Mouse (Mus musculus): ENCODE data around the gene Gria1. TPM values are rescaled to one million over a fixed set of nuclear protein-coding genes. Genes with fewer than 3 reads are reported as not detected.

Gene Gria1
- polyA plus RNA-seq, 1 experiment from 2014 or later = 0.07 TPM

GRCm38 (mm10) chr11:57013464-57014190 is 2.4 kb downstream of the Gria1 start:
- H3K4me1 ChIP-seq = no peaks in the 10 kb centered on the region
- H3K4me2 ChIP-seq = no peak overlapping the region
- 53% methylated on average over 9 of the region's 9 CpGs for WGBS (ENCODE audit: insufficient replicate concordance)
- ATAC-seq = no peak
- H3K27me3 ChIP-seq (replicated peaks) = peaks cover 38% of the 10 kb centered on the region
- H3K4me3 ChIP-seq = no peak overlapping the region
- no peaks in the 10 kb centered on the region for H3K36me3 ChIP-seq
- no peak overlapping the region for H3K27ac ChIP-seq
- no peaks in the 10 kb centered on the region for H3K9me3 ChIP-seq (replicated peaks)
- H3K9ac ChIP-seq = no peak overlapping the region

- no peaks in the 10 kb centered on the region for H3K4me1 ChIP-seq
- H3K9ac ChIP-seq = no peak overlapping the region
- H3K9me3 ChIP-seq (replicated peaks) = no peaks in the 10 kb centered on the region
- WGBS (ENCODE audit: insufficient replicate concordance) = 51% methylated on average over 6 of the region's 6 CpGs
- H3K4me3 ChIP-seq = no peak overlapping the region
- no peaks in the 10 kb centered on the region for H3K36me3 ChIP-seq
- H3K27ac ChIP-seq = no peak overlapping the region
- no peak overlapping the region for H3K4me2 ChIP-seq
- H3K27me3 ChIP-seq (replicated peaks) = peaks cover 38% of the 10 kb centered on the region
- ATAC-seq = no peak
Measured at GRCm38 (mm10) chr11:57014396-57014795, 3.2 kb downstream of the Gria1 start.

DNA sequence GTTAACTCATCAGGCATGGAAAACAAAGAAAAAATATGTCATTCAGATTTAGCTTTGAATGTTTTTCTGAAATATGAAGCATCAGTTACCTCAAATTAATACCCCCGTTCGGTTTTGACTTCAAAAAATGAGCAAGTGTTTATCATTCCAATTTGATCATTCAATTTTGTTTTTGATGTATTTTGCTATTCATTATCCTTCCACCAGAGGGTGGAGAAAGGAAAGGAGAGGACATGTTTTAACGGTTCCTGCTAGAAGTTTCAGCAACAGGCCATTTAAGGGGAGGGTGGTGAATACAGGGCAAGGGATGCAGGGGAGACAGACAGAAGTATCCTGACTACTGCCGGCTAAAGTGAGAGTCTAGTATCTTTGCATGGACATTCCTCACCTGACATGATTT is 7.3 kb downstream of the Gria1 start:
- H3K27me3 ChIP-seq (replicated peaks) = 0 out of 2 replicates have a peak, but pooled peaks cover under 1% of the 10 kb centered on the region
- H3K36me3 ChIP-seq = no peaks in the 10 kb centered on the region
- no peak overlapping the region for H3K4me2 ChIP-seq
- H3K27ac ChIP-seq = no peak overlapping the region
- no peak overlapping the region for H3K4me3 ChIP-seq
- 60% methylated on average over 4 of the region's 4 CpGs for WGBS (ENCODE audit: insufficient replicate concordance)
- H3K4me1 ChIP-seq = no peaks in the 10 kb centered on the region
- no peaks in the 10 kb centered on the region for H3K9me3 ChIP-seq (replicated peaks)
- no peak overlapping the region for H3K9ac ChIP-seq
- no peak for ATAC-seq

DNA sequence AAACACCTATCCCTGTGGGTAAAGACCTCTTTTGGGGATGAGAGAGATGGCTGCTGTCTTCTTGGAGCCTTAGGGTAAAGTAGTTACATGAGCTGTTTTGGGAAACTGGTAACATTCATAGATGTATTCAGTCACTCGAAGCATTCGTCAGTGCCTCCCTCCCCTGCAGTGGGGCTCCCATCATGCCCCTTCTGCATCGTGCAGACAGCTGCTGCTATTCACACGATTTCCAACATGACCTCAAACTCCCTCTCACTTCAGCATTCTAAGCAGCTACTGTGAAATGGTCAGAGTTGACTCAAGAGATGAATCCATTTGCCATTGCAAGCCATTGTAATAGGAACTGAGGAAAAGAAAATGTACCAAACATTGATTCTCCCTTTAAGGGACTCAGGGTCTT is 11.2 kb downstream of the Gria1 start:
- H3K4me3 ChIP-seq = no peak overlapping the region
- 54% methylated on average over 4 of the region's 4 CpGs for WGBS (ENCODE audit: insufficient replicate concordance)
- no peaks in the 10 kb centered on the region for H3K4me1 ChIP-seq
- H3K9me3 ChIP-seq (replicated peaks) = no peaks in the 10 kb centered on the region
- no peak for ATAC-seq
- no peak overlapping the region for H3K27ac ChIP-seq
- no peaks in the 10 kb centered on the region for H3K27me3 ChIP-seq (replicated peaks)
- no peak overlapping the region for H3K9ac ChIP-seq
- no peaks in the 10 kb centered on the region for H3K36me3 ChIP-seq
- no peak overlapping the region for H3K4me2 ChIP-seq

- 51% methylated on average over 5 of the region's 5 CpGs for WGBS (ENCODE audit: insufficient replicate concordance)
- Histone ChIP-seq H3K36me3 (no peaks in the 10 kb centered on the region), H3K4me2 (no peak overlapping the region), H3K27me3 (replicated peaks) (no peaks in the 10 kb centered on the region), H3K4me3 (no peak overlapping the region), H3K9me3 (replicated peaks) (no peaks in the 10 kb centered on the region), H3K4me1 (no peaks in the 10 kb centered on the region), H3K9ac (no peak overlapping the region), H3K27ac (no peak overlapping the region)
- no peak for ATAC-seq
Measured at GRCm38 (mm10) chr11:57030448-57030847, 19.3 kb downstream of the Gria1 start.

DNA sequence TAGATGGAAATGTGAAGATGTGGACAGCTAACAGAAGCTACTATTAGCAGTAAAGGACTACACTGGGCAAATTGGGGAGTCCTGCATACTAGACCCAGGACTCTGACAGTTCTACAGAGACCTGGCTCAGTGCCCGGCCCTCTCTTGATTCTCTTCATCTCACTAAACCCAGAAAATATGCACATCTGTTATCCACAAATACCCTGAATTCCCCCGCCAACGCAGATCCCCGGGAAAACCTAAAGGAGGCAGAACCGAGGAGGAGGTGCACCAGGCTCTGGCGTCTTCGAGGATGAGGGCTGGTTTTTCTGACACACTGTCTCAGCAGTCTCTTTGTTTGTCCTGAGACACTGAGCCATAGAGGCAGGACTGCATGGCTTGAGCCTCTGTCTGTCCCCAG is 27.6 kb downstream of the Gria1 start:
- 58% methylated on average over 7 of the region's 7 CpGs for WGBS (ENCODE audit: insufficient replicate concordance)
- Histone ChIP-seq H3K4me3 (no peak overlapping the region), H3K9me3 (replicated peaks) (no peaks in the 10 kb centered on the region), H3K27ac (no peak overlapping the region), H3K27me3 (replicated peaks) (no peaks in the 10 kb centered on the region), H3K9ac (no peak overlapping the region), H3K4me1 (no peaks in the 10 kb centered on the region), H3K36me3 (no peaks in the 10 kb centered on the region), H3K4me2 (no peak overlapping the region)
- ATAC-seq = no peak

DNA sequence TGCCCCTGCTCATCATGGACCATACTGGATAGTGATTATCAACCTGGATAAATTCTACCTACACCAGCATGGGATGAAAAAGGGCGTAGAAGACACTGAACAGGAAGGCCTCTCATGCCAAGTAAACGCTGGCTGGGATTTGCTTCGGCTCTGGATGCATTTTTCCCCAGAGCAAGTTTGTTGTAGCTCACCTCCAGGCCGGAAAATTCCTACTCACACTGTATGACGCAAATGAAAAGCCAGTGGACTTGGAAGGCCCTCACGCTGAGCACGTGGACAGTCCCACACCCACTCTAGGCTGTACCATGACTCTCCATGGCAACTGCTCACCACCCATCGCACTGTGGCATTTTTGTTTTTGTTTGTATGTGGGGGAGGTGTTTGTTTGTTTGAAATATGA is 28.1 kb downstream of the Gria1 start:
- WGBS (ENCODE audit: insufficient replicate concordance) = 65% methylated on average over 8 of the region's 8 CpGs
- Histone ChIP-seq H3K9ac (no peak overlapping the region), H3K4me2 (no peak overlapping the region), H3K27me3 (replicated peaks) (no peaks in the 10 kb centered on the region), H3K4me1 (no peaks in the 10 kb centered on the region), H3K9me3 (replicated peaks) (no peaks in the 10 kb centered on the region), H3K27ac (no peak overlapping the region), H3K36me3 (no peaks in the 10 kb centered on the region), H3K4me3 (no peak overlapping the region)
- no peak for ATAC-seq

DNA sequence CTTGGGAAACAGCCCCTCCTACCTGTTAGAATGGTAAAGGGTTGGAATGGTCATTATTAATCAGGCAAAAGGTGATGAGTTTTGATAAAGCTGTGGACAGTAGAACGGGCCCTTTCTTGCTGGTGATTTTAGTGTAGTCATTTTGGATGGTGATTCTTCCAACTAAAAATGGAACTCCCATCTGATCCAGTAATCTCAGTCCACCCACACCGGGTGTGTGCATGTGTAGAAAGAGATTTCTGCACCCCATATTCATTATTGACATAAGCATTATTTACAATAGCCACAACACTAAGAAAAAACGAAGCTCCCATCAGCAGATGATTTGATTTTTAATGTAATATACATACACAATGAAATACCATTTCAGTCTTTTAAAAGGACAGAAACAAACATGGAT is 30.9 kb downstream of the Gria1 start:
- Histone ChIP-seq H3K4me3 (no peak overlapping the region), H3K9me3 (replicated peaks) (no peaks in the 10 kb centered on the region), H3K9ac (no peak overlapping the region), H3K4me1 (no peaks in the 10 kb centered on the region), H3K36me3 (no peaks in the 10 kb centered on the region), H3K4me2 (no peak overlapping the region), H3K27ac (no peak overlapping the region), H3K27me3 (replicated peaks) (no peaks in the 10 kb centered on the region)
- ATAC-seq = no peak
- 47% methylated on average over 3 of the region's 3 CpGs for WGBS (ENCODE audit: insufficient replicate concordance)

- H3K36me3 ChIP-seq = no peaks in the 10 kb centered on the region
- no peak overlapping the region for H3K27ac ChIP-seq
- no peak overlapping the region for H3K9ac ChIP-seq
- H3K9me3 ChIP-seq (replicated peaks) = no peaks in the 10 kb centered on the region
- H3K4me2 ChIP-seq = no peak overlapping the region
- ATAC-seq = no peak
- no peaks in the 10 kb centered on the region for H3K27me3 ChIP-seq (replicated peaks)
- H3K4me3 ChIP-seq = no peak overlapping the region
- WGBS (ENCODE audit: insufficient replicate concordance) = 53% methylated on average over 5 of the region's 5 CpGs
- no peaks in the 10 kb centered on the region for H3K4me1 ChIP-seq
Measured at GRCm38 (mm10) chr11:57044146-57044545, 33.0 kb downstream of the Gria1 start.

GRCm38 (mm10) chr11:57051666-57052562 is 40.7 kb downstream of the Gria1 start:
- Histone ChIP-seq H3K9ac (no peak overlapping the region), H3K9me3 (replicated peaks) (no peaks in the 10 kb centered on the region), H3K36me3 (no peaks in the 10 kb centered on the region), H3K27me3 (replicated peaks) (no peaks in the 10 kb centered on the region), H3K4me3 (no peak overlapping the region), H3K27ac (no peak overlapping the region), H3K4me2 (no peak overlapping the region), H3K4me1 (no peaks in the 10 kb centered on the region)
- WGBS (ENCODE audit: insufficient replicate concordance) = 60% methylated on average over 6 of the region's 6 CpGs
- ATAC-seq = no peak

DNA sequence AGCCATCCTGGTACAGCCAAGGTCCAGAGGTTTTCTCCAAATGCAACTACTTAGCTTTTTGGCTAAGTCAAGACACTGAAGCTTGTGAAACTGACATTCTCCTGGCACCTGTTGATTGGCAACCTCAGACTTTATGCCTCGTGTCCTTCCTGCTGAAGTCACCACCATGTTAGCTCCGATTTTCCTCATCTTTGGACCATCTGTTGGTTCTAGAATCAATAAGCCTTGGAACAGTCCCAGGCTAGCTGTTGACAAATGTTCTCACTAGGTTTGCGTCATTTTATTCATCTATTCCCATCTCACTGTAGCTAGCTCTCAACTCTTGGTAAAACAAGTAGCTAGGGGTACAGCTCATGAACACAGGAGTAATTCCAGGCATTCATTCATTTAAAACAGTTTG is 51.3 kb downstream of the Gria1 start:
- Histone ChIP-seq H3K4me1 (no peaks in the 10 kb centered on the region), H3K9ac (no peak overlapping the region), H3K4me2 (no peak overlapping the region), H3K4me3 (no peak overlapping the region), H3K9me3 (replicated peaks) (no peaks in the 10 kb centered on the region), H3K36me3 (no peaks in the 10 kb centered on the region), H3K27ac (no peak overlapping the region), H3K27me3 (replicated peaks) (no peaks in the 10 kb centered on the region)
- no peak for ATAC-seq
- WGBS (ENCODE audit: insufficient replicate concordance) = 45% methylated on average over 3 of the region's 3 CpGs

GRCm38 (mm10) chr11:57070196-57070901 is 59.2 kb downstream of the Gria1 start:
- Histone ChIP-seq H3K4me3 (no peak overlapping the region), H3K27ac (no peak overlapping the region), H3K4me1 (no peaks in the 10 kb centered on the region), H3K9me3 (replicated peaks) (no peaks in the 10 kb centered on the region), H3K27me3 (replicated peaks) (no peaks in the 10 kb centered on the region), H3K9ac (no peak overlapping the region), H3K36me3 (no peaks in the 10 kb centered on the region), H3K4me2 (no peak overlapping the region)
- 78% methylated on average over 8 of the region's 8 CpGs for WGBS (ENCODE audit: insufficient replicate concordance)
- no peak for ATAC-seq
